Mouse (Mus musculus) heart, embryonic 14.5 days (tissue): ENCODE data around the gene Gng8. TPM values are rescaled to one million over a fixed set of nuclear protein-coding genes. Genes with fewer than 3 reads are reported as not detected.
A peak's percentile ranks its signal among the peaks of the same experiment; 100 is the strongest.

ENCODE experiments used
- ATAC-seq: fragments of 200-750 bp; cut with Nextera tagmentation; 2 replicates; pipeline ENCODE4 v1.8.0; 2017; ENCODE audit warnings: low read depth, moderate TSS enrichment; ENCODE audit not compliant: insufficient number of reproducible peaks, insufficient read depth, low FRiP score
- H3K27ac ChIP-seq, 2 experiments: fragments of 200-500 bp in 1 of 2; fragments of 300-500 bp in 1 of 2; sonication (generic) in 1 of 2; replicated peaks in 1 of 2; 2 replicates each; pipeline ENCODE4 v1.5.1; 2012 to 2014; ENCODE audit warnings: low read depth in 2 of 2, low read length in 2 of 2, control low read depth in 1 of 2, mild to moderate bottlenecking in 1 of 2, mixed read lengths in 1 of 2; ENCODE audit not compliant: control insufficient read depth in 1 of 2, insufficient read depth in 1 of 2
- H3K27me3 ChIP-seq: fragments of 300-500 bp; sonication (generic); 2 replicates; pipeline ENCODE4 v1.6.1; 2014; ENCODE audit warnings: mild to moderate bottlenecking, low read length, control low read depth; ENCODE audit not compliant: control insufficient read depth, insufficient read depth
- H3K36me3 ChIP-seq: fragments of 300-500 bp; sonication (generic); 2 replicates; pipeline ENCODE4 v1.6.1; 2014; ENCODE audit warnings: mild to moderate bottlenecking, control low read depth, low read length, mixed read lengths; ENCODE audit not compliant: control insufficient read depth, insufficient read depth
- H3K4me1 ChIP-seq, 2 experiments: fragments of 200-500 bp in 1 of 2; fragments of 300-500 bp in 1 of 2; sonication (generic) in 1 of 2; 2 replicates each; pipeline ENCODE4 v1.6.1; 2012 to 2014; ENCODE audit warnings: low read length in 2 of 2, control low read depth in 1 of 2, mixed read lengths in 1 of 2; ENCODE audit not compliant: control insufficient read depth in 2 of 2, insufficient read depth in 2 of 2
- H3K4me2 ChIP-seq: fragments of 300-500 bp; sonication (generic); 2 replicates; pipeline ENCODE4 v1.6.1; 2014; ENCODE audit warnings: mild to moderate bottlenecking, low read length
- H3K4me3 ChIP-seq, 2 experiments: fragments of 200-500 bp in 1 of 2; fragments of 300-500 bp in 1 of 2; sonication (generic) in 1 of 2; 2 replicates each; pipeline ENCODE4 v1.5.1; 2012 to 2014; ENCODE audit warnings: low read length in 2 of 2, mild to moderate bottlenecking in 2 of 2, control low read depth in 1 of 2, low read depth in 1 of 2, moderate library complexity in 1 of 2; ENCODE audit not compliant: control insufficient read depth in 1 of 2, insufficient read depth in 1 of 2
- H3K9ac ChIP-seq: fragments of 300-500 bp; sonication (generic); 2 replicates; pipeline ENCODE4 v1.6.1; 2014; ENCODE audit warnings: mild to moderate bottlenecking, low read length
- H3K9me3 ChIP-seq: fragments of 300-500 bp; sonication (generic); 2 replicates; pipeline ENCODE4 v1.6.1; 2016; ENCODE audit warnings: low read length, control low read depth; ENCODE audit not compliant: control insufficient read depth
- WGBS: fragments of 180-500 bp; shearing (Covaris S2); extraction: QIAGEN DNeasy Blood & Tissue Kit; methylation state at CpG from one replicate; pipeline ENCODE4 v1.1.7; 2014; 5-methylcytosine and 5-hydroxymethylcytosine counted together
- polyA plus RNA-seq: library from polyadenylated mRNA; unstranded; fragments of >200 nt; fragmentation: Nextera tagmentation; extraction: Ambion mirVana; gene quantifications from 2 replicates; pipeline ENCODE4 v1.2.1, GENCODE M21; 2014

Gene Gng8
- polyA plus RNA-seq, 1 experiment from 2014 or later, result 6.9 TPM

- Histone ChIP-seq H3K4me3 (peak overlapping the region in 1 of 2 experiments; percentile 5; a peak in 2 of 4 replicates), H3K27ac (no peak overlapping the region), H3K36me3 (no peaks in the 10 kb centered on the region), H3K27me3 (peaks cover 36% of the 10 kb centered on the region), H3K9me3 (no peaks in the 10 kb centered on the region), H3K4me2 (peak overlapping the region; percentile 47), H3K4me1 (peaks cover 21 to 25% of the 10 kb centered on the region in 2 experiments), H3K9ac (0 out of 2 replicates have a peak overlapping the region, but pooled peaks have one; percentile 9)
- no peak for ATAC-seq
- WGBS, result 33% methylated on average over 10 of the region's 10 CpGs
Measured at GRCm38 (mm10) chr7:16895511-16895910, 3.9 kb downstream of the Gng8 start.

- H3K36me3 ChIP-seq, result no peaks in the 10 kb centered on the region
- WGBS, result 36% methylated on average over 5 of the region's 5 CpGs
- H3K9ac ChIP-seq, result no peak overlapping the region
- no peak for ATAC-seq
- H3K4me3 ChIP-seq, result no peak overlapping the region
- peaks cover 1 to 13% of the 10 kb centered on the region in 2 experiments; a peak in 3 of 4 replicates for H3K4me1 ChIP-seq
- peaks cover 39% of the 10 kb centered on the region for H3K27me3 ChIP-seq
- H3K9me3 ChIP-seq, result no peaks in the 10 kb centered on the region
- no peak overlapping the region for H3K27ac ChIP-seq
- H3K4me2 ChIP-seq, result no peak overlapping the region
Measured at GRCm38 (mm10) chr7:16900526-16900925, 8.9 kb downstream of the Gng8 start.

- Histone ChIP-seq H3K4me2 (no peak overlapping the region), H3K4me3 (no peak overlapping the region), H3K9ac (no peak overlapping the region), H3K9me3 (no peaks in the 10 kb centered on the region), H3K4me1 (peaks cover 20 to 36% of the 10 kb centered on the region in 2 experiments), H3K36me3 (no peaks in the 10 kb centered on the region), H3K27me3 (peaks cover 41% of the 10 kb centered on the region), H3K27ac (no peak overlapping the region)
- 70% methylated on average over 2 of the region's 2 CpGs for WGBS
- ATAC-seq, result no peak
Measured at GRCm38 (mm10) chr7:16903439-16903955, 11.9 kb downstream of the Gng8 start.

GRCm38 (mm10) chr7:16904120-16904675 is 12.6 kb downstream of the Gng8 start:
- Histone ChIP-seq H3K9me3 (no peaks in the 10 kb centered on the region), H3K27me3 (peaks cover 46% of the 10 kb centered on the region), H3K4me3 (no peak overlapping the region), H3K36me3 (no peaks in the 10 kb centered on the region), H3K4me1 (peaks cover 26 to 43% of the 10 kb centered on the region in 2 experiments), H3K27ac (no peak overlapping the region), H3K9ac (no peak overlapping the region), H3K4me2 (no peak overlapping the region)
- WGBS, result 40% methylated on average over 8 of the region's 10 CpGs
- no peak for ATAC-seq

GRCm38 (mm10) chr7:16905491-16906021 is 14.0 kb downstream of the Gng8 start:
- 52% methylated on average over 9 of the region's 9 CpGs for WGBS
- H3K36me3 ChIP-seq, result no peaks in the 10 kb centered on the region
- peaks cover 41% of the 10 kb centered on the region for H3K27me3 ChIP-seq
- H3K27ac ChIP-seq, result no peak overlapping the region
- no peak overlapping the region for H3K4me3 ChIP-seq
- no peak; the same call in 1 of the 2 replicates for ATAC-seq
- no peak overlapping the region for H3K4me2 ChIP-seq
- no peak overlapping the region for H3K9ac ChIP-seq
- H3K9me3 ChIP-seq, result no peaks in the 10 kb centered on the region
- peaks cover 30 to 52% of the 10 kb centered on the region in 2 experiments for H3K4me1 ChIP-seq

GRCm38 (mm10) chr7:16906281-16906680 is 14.7 kb downstream of the Gng8 start, which contains the start of gene Ptgir:
TSS of gene Ptgir (plus strand) at chr7:16906490.
- no peak for ATAC-seq
- 0 out of 2 replicates have a peak within 1 kb of the TSS, but pooled peaks have one; percentile 24 for H3K4me2 ChIP-seq
- H3K36me3 ChIP-seq, result no peaks in the 10 kb centered on the region
- peaks cover 39% of the 10 kb centered on the region for H3K27me3 ChIP-seq
- H3K9me3 ChIP-seq, result no peaks in the 10 kb centered on the region
- H3K27ac ChIP-seq, result no peak within 1 kb of the TSS
- peaks cover 30 to 52% of the 10 kb centered on the region in 2 experiments for H3K4me1 ChIP-seq
- no peak within 1 kb of the TSS for H3K9ac ChIP-seq
- no peak within 1 kb of the TSS for H3K4me3 ChIP-seq
- WGBS, result 19% methylated on average over 5 of the region's 6 CpGs

GRCm38 (mm10) chr7:16906889-16907559 is 15.4 kb downstream of the Gng8 start:
- 87% methylated on average over 41 of the region's 41 CpGs for WGBS
- Histone ChIP-seq H3K4me3 (no peak overlapping the region), H3K4me2 (peak overlapping the region; percentile 24; the same call in 1 of the 2 replicates), H3K27ac (no peak overlapping the region), H3K27me3 (peaks cover 36% of the 10 kb centered on the region), H3K9ac (no peak overlapping the region), H3K36me3 (no peaks in the 10 kb centered on the region), H3K4me1 (peaks cover 30 to 49% of the 10 kb centered on the region in 2 experiments), H3K9me3 (no peaks in the 10 kb centered on the region)
- no peak for ATAC-seq
